Mouse (Mus musculus) myocyte (in vitro differentiated cells): ENCODE measurements around the gene Rcan2. TPM values are rescaled to one million over a fixed set of nuclear protein-coding genes. Genes with fewer than 3 reads are reported as not detected.

Experiments used
- H3K27me3 ChIP-seq: one replicate; pipeline ENCODE4 v1.6.1; 2011; ENCODE audit not compliant: control insufficient read depth, insufficient read depth, insufficient read length
- H3K36me3 ChIP-seq: one replicate; pipeline ENCODE4 v1.6.1; 2011; ENCODE audit not compliant: control insufficient read depth, insufficient read depth
- H3K4me2 ChIP-seq: one replicate; pipeline ENCODE4 v1.6.1; 2011; ENCODE audit warnings: low read depth, control low read depth
- H3K4me3 ChIP-seq: one replicate; pipeline ENCODE4 v1.5.1; 2011; ENCODE audit warnings: mild to moderate bottlenecking, control low read depth, moderate library complexity
- H3K79me2 ChIP-seq: one replicate; pipeline ENCODE4 v1.6.1; 2011; ENCODE audit not compliant: control insufficient read depth, insufficient read depth
- H3ac ChIP-seq: one replicate; pipeline ENCODE4 v1.6.1; 2011; ENCODE audit not compliant: control insufficient read depth, insufficient read length
- CEBPB ChIP-seq: IDR thresholded peaks from 2 replicates; pipeline ENCODE4 v1.6.1; 2011; ENCODE audit warnings: mild to moderate bottlenecking, moderate library complexity; ENCODE audit not compliant: poor library complexity, insufficient read depth, severe bottlenecking
- E2F4 ChIP-seq: IDR thresholded peaks from one replicate; pipeline ENCODE4 v1.6.1; 2011; ENCODE audit warnings: mild to moderate bottlenecking, control low read depth, moderate library complexity; ENCODE audit not compliant: insufficient read depth
- MAX ChIP-seq: IDR thresholded peaks from one replicate; pipeline ENCODE4 v1.6.1; 2011; ENCODE audit warnings: low read depth, mild to moderate bottlenecking, control low read depth
- MYOD1 ChIP-seq, 3 experiments: IDR thresholded peaks; one replicate each; pipeline ENCODE4 v1.6.1; 2011; ENCODE audit warnings: control low read depth in 2 of 3, low read depth in 2 of 3, mild to moderate bottlenecking in 2 of 3, moderate library complexity in 1 of 3; ENCODE audit not compliant: insufficient read length in 2 of 3, control insufficient read depth in 1 of 3
- MYOG ChIP-seq, 3 experiments: IDR thresholded peaks; one replicate each; pipeline ENCODE4 v1.6.1; 2011; ENCODE audit warnings: control low read depth in 2 of 3, low read depth in 2 of 3, mild to moderate bottlenecking in 2 of 3; ENCODE audit not compliant: insufficient read length in 2 of 3, control insufficient read depth in 1 of 3, insufficient read depth in 1 of 3
- POLR2A ChIP-seq: IDR thresholded peaks from one replicate; pipeline ENCODE4 v1.6.1; 2011; ENCODE audit warnings: low read depth, mild to moderate bottlenecking, control low read depth, moderate library complexity; ENCODE audit not compliant: insufficient read length
- POLR2AphosphoS2 ChIP-seq: IDR thresholded peaks from one replicate; pipeline ENCODE4 v1.6.1; 2011; ENCODE audit warnings: low read depth, control low read depth; ENCODE audit not compliant: insufficient read length
- REST ChIP-seq: IDR thresholded peaks from one replicate; pipeline ENCODE4 v1.6.1; 2011; ENCODE audit warnings: mild to moderate bottlenecking, control low read depth, moderate library complexity; ENCODE audit not compliant: insufficient read depth, insufficient read length
- SRF ChIP-seq: IDR thresholded peaks from one replicate; pipeline ENCODE4 v1.6.1; 2011; ENCODE audit warnings: low read depth; ENCODE audit not compliant: control insufficient read depth, insufficient read length
- TCF12 ChIP-seq: IDR thresholded peaks from one replicate; pipeline ENCODE4 v1.6.1; 2011; ENCODE audit warnings: mild to moderate bottlenecking, control low read depth; ENCODE audit not compliant: poor library complexity, insufficient read depth, severe bottlenecking
- TCF3 ChIP-seq: IDR thresholded peaks from one replicate; pipeline ENCODE4 v1.6.1; 2011; ENCODE audit warnings: low read depth, control low read depth; ENCODE audit not compliant: insufficient read length
- USF1 ChIP-seq: IDR thresholded peaks from one replicate; pipeline ENCODE4 v1.6.1; 2011; ENCODE audit warnings: low read depth, mild to moderate bottlenecking, control low read depth, moderate library complexity
- polyA plus RNA-seq: library from polyadenylated mRNA; unstranded; fragments of >200 nt; fragmentation: generic; extraction: Trizol; gene quantifications from one replicate; pipeline ENCODE4 v1.2.1, GENCODE M21; 2012; ENCODE audit warnings: missing spikeins

Gene Rcan2
- polyA plus RNA-seq, 1 experiment = 2.0 TPM

- H3K27me3 ChIP-seq = peaks cover 8% of the 10 kb centered on the region
- no peak overlapping the region for H3K4me2 ChIP-seq
- H3K4me3 ChIP-seq = no peak overlapping the region
- TF ChIP-seq MAX (no peak), CEBPB (no peak), TCF12 (no peak), POLR2AphosphoS2 (no peak), MYOD1 (IDR thresholded peaks at IDR 0.05; ENCODE audit: control insufficient read depth in 1 of 3, insufficient read length in 2 of 3, low read depth in 2 of 3) (no peak), REST (no peak), SRF (no peak), E2F4 (no peak), MYOG (IDR thresholded peaks at IDR 0.05; ENCODE audit: control insufficient read depth in 1 of 3, insufficient read depth in 1 of 3, insufficient read length in 2 of 3, low read depth in 2 of 3) (no peak), TCF3 (no peak), USF1 (no peak), POLR2A (no peak)
- no peaks in the 10 kb centered on the region for H3K79me2 ChIP-seq
- H3ac ChIP-seq = no peak overlapping the region
- no peaks in the 10 kb centered on the region for H3K36me3 ChIP-seq
These were observed 1.3 kb downstream of the Rcan2 start for GRCm38 (mm10) chr17:43802414-43802813.

- no peak for TF ChIP-seq POLR2AphosphoS2
- Histone ChIP-seq H3K27me3 (peaks cover 8% of the 10 kb centered on the region), H3K4me3 (no peak overlapping the region), H3K4me2 (no peak overlapping the region), H3ac (no peak overlapping the region), H3K79me2 (no peaks in the 10 kb centered on the region), H3K36me3 (no peaks in the 10 kb centered on the region)
These were observed 2.0 kb downstream of the Rcan2 start for GRCm38 (mm10) chr17:43803111-43803510.

- no peaks in the 10 kb centered on the region for H3K36me3 ChIP-seq
These were observed 2.6 kb downstream of the Rcan2 start for GRCm38 (mm10) chr17:43803764-43804163.

GRCm38 (mm10) chr17:43806841-43807240 lies 5.7 kb downstream of the Rcan2 start:
- H3K27me3 ChIP-seq = peaks cover 8% of the 10 kb centered on the region
- H3ac ChIP-seq = no peak overlapping the region
- TF ChIP-seq CEBPB (no peak), REST (no peak), MYOD1 (IDR thresholded peaks at IDR 0.05; ENCODE audit: control insufficient read depth in 1 of 3, insufficient read length in 2 of 3, low read depth in 2 of 3) (no peak), USF1 (no peak), POLR2AphosphoS2 (no peak)
- H3K4me3 ChIP-seq = no peak overlapping the region
- no peaks in the 10 kb centered on the region for H3K79me2 ChIP-seq
- H3K4me2 ChIP-seq = no peak overlapping the region
- no peaks in the 10 kb centered on the region for H3K36me3 ChIP-seq

More at GRCm38 (mm10) chr17:43803764-43804163, 2.6 kb downstream of the Rcan2 start:
- TF ChIP-seq TCF3 (no peak), CEBPB (no peak), MYOG (IDR thresholded peaks at IDR 0.05; ENCODE audit: control insufficient read depth in 1 of 3, insufficient read depth in 1 of 3, insufficient read length in 2 of 3, low read depth in 2 of 3) (no peak), REST (no peak), POLR2AphosphoS2 (no peak)
- no peak overlapping the region for H3ac ChIP-seq
- no peaks in the 10 kb centered on the region for H3K79me2 ChIP-seq
- H3K4me3 ChIP-seq = no peak overlapping the region
- H3K4me2 ChIP-seq = no peak overlapping the region
- H3K27me3 ChIP-seq = peaks cover 8% of the 10 kb centered on the region

GRCm38 (mm10) chr17:43811453-43811852 lies 10.3 kb downstream of the Rcan2 start:
- H3K27me3 ChIP-seq = no peaks in the 10 kb centered on the region
- no peak overlapping the region for H3K4me2 ChIP-seq
- H3ac ChIP-seq = no peak overlapping the region
- H3K4me3 ChIP-seq = no peak overlapping the region
- TF ChIP-seq POLR2AphosphoS2 (no peak), MYOD1 (IDR thresholded peaks at IDR 0.05; ENCODE audit: control insufficient read depth in 1 of 3, insufficient read length in 2 of 3, low read depth in 2 of 3) (no peak), SRF (no peak), USF1 (no peak)
- no peaks in the 10 kb centered on the region for H3K36me3 ChIP-seq
- no peaks in the 10 kb centered on the region for H3K79me2 ChIP-seq

GRCm38 (mm10) chr17:43815376-43815775 lies 14.2 kb downstream of the Rcan2 start:
- no peak overlapping the region for H3ac ChIP-seq
- H3K79me2 ChIP-seq = no peaks in the 10 kb centered on the region
- no peak for TF ChIP-seq TCF12
- no peak for TF ChIP-seq USF1
- no peak for TF ChIP-seq TCF3
- no peak for TF ChIP-seq MYOD1 (IDR thresholded peaks at IDR 0.05; ENCODE audit: control insufficient read depth in 1 of 3, insufficient read length in 2 of 3, low read depth in 2 of 3)
- no peaks in the 10 kb centered on the region for H3K36me3 ChIP-seq
- no peak overlapping the region for H3K4me3 ChIP-seq
- no peak overlapping the region for H3K4me2 ChIP-seq
- no peaks in the 10 kb centered on the region for H3K27me3 ChIP-seq
